Mouse (Mus musculus) liver, postnatal 0 days (tissue): ENCODE results near the gene Rasgef1c. TPM values are rescaled to one million over a fixed set of nuclear protein-coding genes. Genes with fewer than 3 reads are reported as not detected.

Experiments
- ATAC-seq: fragments of 200-750 bp; cut with Nextera tagmentation; 2 replicates; pipeline ENCODE4 v1.8.0; 2017; ENCODE audit warnings: mild to moderate bottlenecking, moderate library complexity
- DNase-seq: peaks from one replicate; pipeline ENCODE4 v3.0.0-alpha.2; 2016
- H3K27ac ChIP-seq: fragments of 300-500 bp; sonication (generic); 2 replicates; pipeline ENCODE4 v1.5.1; 2014; ENCODE audit warnings: antibody characterized with exemption, moderate library complexity, mild to moderate bottlenecking, low read depth
- H3K27me3 ChIP-seq: fragments of 300-500 bp; sonication (generic); 2 replicates; pipeline ENCODE4 v1.6.1; 2014; ENCODE audit warnings: low read length, control low read depth, mixed read lengths; ENCODE audit not compliant: insufficient read depth
- H3K36me3 ChIP-seq: fragments of 300-500 bp; sonication (generic); replicated peaks from 2 replicates; pipeline ENCODE4 v1.6.1; 2014; ENCODE audit warnings: mild to moderate bottlenecking, control low read depth, low read length, moderate library complexity, mixed read lengths; ENCODE audit not compliant: insufficient read depth
- H3K4me1 ChIP-seq: fragments of 300-500 bp; sonication (generic); 2 replicates; pipeline ENCODE4 v1.6.1; 2014; ENCODE audit warnings: antibody characterized with exemption, mild to moderate bottlenecking, control low read depth; ENCODE audit not compliant: insufficient read depth
- H3K4me2 ChIP-seq: fragments of 300-500 bp; sonication (generic); 2 replicates; pipeline ENCODE4 v1.6.1; 2014; ENCODE audit warnings: low read depth, mild to moderate bottlenecking, low read length, moderate library complexity, mixed read lengths
- H3K4me3 ChIP-seq: fragments of 300-500 bp; sonication (generic); 2 replicates; pipeline ENCODE4 v1.5.1; 2014; ENCODE audit warnings: low read depth, low read length
- H3K9ac ChIP-seq: fragments of 300-500 bp; sonication (generic); replicated peaks from 2 replicates; pipeline ENCODE4 v1.6.1; 2014; ENCODE audit warnings: mild to moderate bottlenecking, moderate library complexity
- H3K9me3 ChIP-seq: fragments of 300-500 bp; sonication (generic); 2 replicates; pipeline ENCODE4 v1.6.1; 2016; ENCODE audit warnings: mild to moderate bottlenecking, control low read depth, low read length, mixed read lengths
- CTCF ChIP-seq: sonication (generic); IDR thresholded peaks from 2 replicates; pipeline ENCODE4 v1.5.1; 2016; ENCODE audit warnings: antibody characterized with exemption, low read depth
- EP300 ChIP-seq: IDR thresholded peaks from 2 replicates; pipeline ENCODE4 v1.6.1; 2016; ENCODE audit warnings: antibody characterized with exemption, low read depth, mild to moderate bottlenecking
- WGBS: fragments of 180-500 bp; shearing (Covaris S2); extraction: QIAGEN DNeasy Blood & Tissue Kit; methylation state at CpG from one replicate; pipeline ENCODE4 v1.1.7; 2014; ENCODE audit not compliant: insufficient replicate concordance; 5-methylcytosine and 5-hydroxymethylcytosine counted together
- polyA plus RNA-seq: library from polyadenylated mRNA; unstranded; fragments of >200 nt; fragmentation: Nextera tagmentation; extraction: Ambion mirVana; gene quantifications from 2 replicates; pipeline ENCODE4 v1.2.1, GENCODE M21; 2015

The Rasgef1c gene
- polyA plus RNA-seq, 1 experiment from 2014 or later = not detected

GRCm38 (mm10) chr11:49931037-49931625, 29.5 kb downstream of the Rasgef1c start:
- H3K9ac ChIP-seq = no peak overlapping the region
- no peak for TF ChIP-seq CTCF
- TF ChIP-seq EP300 = no peak
- H3K27me3 ChIP-seq = 0 out of 2 replicates have a peak, but pooled peaks cover 2% of the 10 kb centered on the region
- ATAC-seq = no peak
- H3K4me2 ChIP-seq = no peak overlapping the region
- no peak for DNase-seq
- no peak overlapping the region for H3K4me3 ChIP-seq
- no peaks in the 10 kb centered on the region for H3K4me1 ChIP-seq
- no peaks in the 10 kb centered on the region for H3K9me3 ChIP-seq
- H3K36me3 ChIP-seq = no peaks in the 10 kb centered on the region
- H3K27ac ChIP-seq = no peak overlapping the region
- WGBS = 45% methylated on average over 5 of the region's 5 CpGs

DNA sequence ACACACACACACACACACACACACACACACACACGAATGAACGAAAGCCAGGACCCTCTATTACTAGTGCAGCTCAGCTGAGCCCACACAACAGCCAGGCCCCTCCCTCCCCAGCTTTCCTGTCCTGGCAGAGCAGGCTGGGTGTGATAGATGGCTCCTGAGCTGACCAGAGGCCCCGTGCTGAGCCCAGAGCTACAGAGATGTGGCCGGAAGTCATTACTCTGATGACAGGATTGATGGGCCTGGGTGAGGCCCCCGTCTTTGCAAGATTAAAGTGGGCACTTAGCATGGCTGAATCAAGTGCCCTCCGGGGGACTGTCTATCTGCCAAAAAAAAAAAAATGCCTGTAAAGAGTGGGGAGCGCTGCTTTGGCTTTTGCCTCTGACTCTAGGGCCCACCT, 30.2 kb downstream of the Rasgef1c start:
- ATAC-seq = no peak
- DNase-seq = no peak

GRCm38 (mm10) chr11:49933811-49934210, 32.2 kb downstream of the Rasgef1c start:
- DNase-seq (no peak), ATAC-seq (no peak)
- WGBS = 61% methylated on average over 1 of the region's 1 CpGs
- TF ChIP-seq EP300 (no peak), CTCF (no peak)
- Histone ChIP-seq H3K36me3 (no peaks in the 10 kb centered on the region), H3K27me3 (no peaks in the 10 kb centered on the region), H3K4me1 (no peaks in the 10 kb centered on the region), H3K9ac (no peak overlapping the region), H3K4me3 (no peak overlapping the region), H3K27ac (no peak overlapping the region), H3K4me2 (no peak overlapping the region), H3K9me3 (no peaks in the 10 kb centered on the region)

More for the DNA sequence above, 30.2 kb downstream of the Rasgef1c start:
- Histone ChIP-seq H3K27ac (no peak overlapping the region), H3K27me3 (0 out of 2 replicates have a peak, but pooled peaks cover under 1% of the 10 kb centered on the region), H3K9ac (no peak overlapping the region), H3K4me2 (no peak overlapping the region), H3K4me3 (no peak overlapping the region), H3K36me3 (no peaks in the 10 kb centered on the region), H3K4me1 (no peaks in the 10 kb centered on the region), H3K9me3 (no peaks in the 10 kb centered on the region)
- 17% methylated on average over 7 of the region's 7 CpGs for WGBS
- TF ChIP-seq EP300 (no peak), CTCF (no peak)

DNA sequence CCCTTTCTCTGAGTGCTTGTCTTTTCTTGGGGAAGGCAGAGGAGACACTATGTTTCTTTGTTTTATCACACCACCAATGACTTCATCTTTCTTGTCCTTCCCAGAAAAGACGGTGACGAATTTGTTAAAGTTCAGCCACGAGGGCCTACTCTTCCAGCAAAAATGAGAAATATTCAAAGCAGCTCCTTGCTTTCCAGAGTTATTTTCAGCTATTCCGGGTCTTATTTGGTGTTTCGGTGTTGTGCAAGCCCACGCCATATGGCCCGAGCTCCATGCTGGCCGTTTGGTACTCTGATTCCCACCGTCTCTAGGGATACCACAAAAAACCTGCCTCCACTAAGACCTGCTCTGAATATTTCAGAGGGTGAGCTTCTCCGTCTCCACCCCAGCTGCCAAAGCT, 32.7 kb downstream of the Rasgef1c start:
- TF ChIP-seq EP300 (no peak), CTCF (no peak)
- Histone ChIP-seq H3K4me3 (no peak overlapping the region), H3K4me1 (no peaks in the 10 kb centered on the region), H3K9me3 (no peaks in the 10 kb centered on the region), H3K27ac (no peak overlapping the region), H3K36me3 (no peaks in the 10 kb centered on the region), H3K9ac (no peak overlapping the region), H3K4me2 (no peak overlapping the region), H3K27me3 (no peaks in the 10 kb centered on the region)
- ATAC-seq (no peak), DNase-seq (no peak)
- 75% methylated on average over 10 of the region's 10 CpGs for WGBS

DNA sequence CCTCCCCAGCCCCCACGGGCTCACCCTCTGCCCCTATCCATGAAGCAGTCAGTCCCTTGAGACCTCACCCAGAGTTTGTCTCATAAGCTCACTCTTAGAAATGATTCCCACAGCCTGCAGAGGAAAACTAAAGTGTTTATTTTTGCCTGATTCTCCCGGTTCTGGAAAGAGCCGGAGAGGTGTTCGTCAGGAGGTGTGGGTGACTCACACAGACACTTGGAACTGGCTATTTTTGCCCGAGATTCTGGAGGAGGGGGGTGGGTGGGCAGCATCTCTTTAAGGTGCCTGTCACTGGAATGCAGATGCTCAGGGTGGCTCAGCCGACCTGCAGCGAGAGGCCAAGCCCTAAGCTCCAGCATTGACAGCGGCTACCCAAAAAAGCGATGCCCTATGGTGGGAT, 34.8 kb downstream of the Rasgef1c start:
- Histone ChIP-seq H3K27me3 (no peaks in the 10 kb centered on the region), H3K9ac (no peak overlapping the region), H3K9me3 (no peaks in the 10 kb centered on the region), H3K4me2 (no peak overlapping the region), H3K4me1 (no peaks in the 10 kb centered on the region), H3K4me3 (no peak overlapping the region), H3K36me3 (no peaks in the 10 kb centered on the region), H3K27ac (no peak overlapping the region)
- ATAC-seq = no peak
- no peak for DNase-seq
- WGBS = 71% methylated on average over 9 of the region's 9 CpGs
- no peak for TF ChIP-seq EP300
- TF ChIP-seq CTCF = no peak

DNA sequence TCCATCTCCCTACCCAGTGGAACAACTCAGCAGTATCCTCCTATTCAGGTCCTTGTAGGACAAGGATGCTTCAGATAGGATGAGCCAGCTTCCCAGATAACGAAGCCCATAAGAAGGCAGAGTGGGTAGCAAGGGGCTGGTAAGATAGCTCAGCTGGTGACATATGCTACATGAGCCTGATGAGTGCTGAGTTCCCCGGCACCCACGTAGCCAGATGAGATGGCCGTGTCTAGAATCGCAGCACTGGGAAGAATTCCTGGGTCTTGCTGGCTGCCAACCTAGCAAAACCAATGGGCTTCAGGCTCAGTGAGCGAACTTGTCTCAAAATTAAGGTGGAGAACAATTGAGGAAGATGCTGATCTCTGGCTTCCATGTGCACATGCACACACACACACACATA, 36.1 kb downstream of the Rasgef1c start:
- no peaks in the 10 kb centered on the region for H3K27me3 ChIP-seq
- H3K4me2 ChIP-seq = no peak overlapping the region
- no peak overlapping the region for H3K9ac ChIP-seq
- TF ChIP-seq EP300 (no peak), CTCF (no peak)
- ATAC-seq (no peak), DNase-seq (no peak)
- H3K4me1 ChIP-seq = no peaks in the 10 kb centered on the region
- H3K9me3 ChIP-seq = no peaks in the 10 kb centered on the region
- no peak overlapping the region for H3K4me3 ChIP-seq
- no peaks in the 10 kb centered on the region for H3K36me3 ChIP-seq
- 77% methylated on average over 6 of the region's 6 CpGs for WGBS
- no peak overlapping the region for H3K27ac ChIP-seq
